Mouse (Mus musculus): Measurements from ENCODE around the gene Nr4a2. TPM values are rescaled to one million over a fixed set of nuclear protein-coding genes. Genes with fewer than 3 reads are reported as not detected.

The Nr4a2 gene
- total RNA-seq, 2 experiments from 2014 or later, result 1.3 to 1.8 TPM

- intact Hi-C loops (cut with DNase I), result loop anchor here (2.0 to 5.0 kb wide), 2 partner anchors 13 to 244 kb away; no protein-coding TSS in a partner anchor
- no peak for DNase-seq (ENCODE audit: low spot score)
Observed at GRCm38 (mm10) chr2:57113431-57113830, 10.4 kb downstream of the Nr4a2 start.

GRCm38 (mm10) chr2:57112949-57113348 lies 10.9 kb downstream of the Nr4a2 start:
- DNase-seq (ENCODE audit: low spot score), result no peak
- intact Hi-C loops (cut with DNase I), result loop anchor here (2.0 to 5.0 kb wide), 2 partner anchors 14 to 244 kb away; no protein-coding TSS in a partner anchor

DNA sequence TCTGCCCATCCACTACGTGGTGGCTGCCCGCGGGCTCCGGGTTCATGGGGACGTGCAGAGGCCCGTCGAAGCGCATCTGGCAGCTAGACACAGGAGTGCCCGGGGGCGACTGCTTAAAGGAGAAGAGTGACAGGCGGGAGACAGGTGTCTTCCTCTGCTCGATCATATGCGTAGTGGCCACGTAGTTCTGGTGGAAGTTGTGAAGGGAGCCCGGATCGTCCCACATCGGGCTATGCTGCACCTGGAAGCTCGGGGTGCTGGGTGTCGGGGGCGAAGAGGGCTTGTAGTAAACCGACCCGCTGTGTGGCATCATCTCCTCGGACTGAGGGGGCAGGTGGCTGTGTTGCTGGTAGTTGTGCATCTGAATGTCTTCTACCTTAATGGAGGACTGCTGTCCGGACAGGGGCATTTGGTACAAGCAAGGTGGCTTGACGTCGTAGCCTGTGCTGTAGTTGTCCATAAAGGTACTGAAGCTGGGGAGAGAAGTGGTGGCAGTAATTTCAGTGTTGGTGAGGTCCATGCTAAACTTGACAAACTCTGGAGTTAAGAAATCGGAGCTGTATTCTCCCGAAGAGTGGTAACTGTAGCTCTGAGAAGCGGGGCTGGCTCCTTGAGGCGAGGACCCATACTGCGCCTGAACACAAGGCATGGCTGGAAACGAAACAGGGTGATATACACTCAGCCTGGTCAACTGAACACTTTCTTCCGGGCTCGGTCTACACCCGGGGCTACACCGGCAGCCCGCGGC lies 11.8 kb downstream of the Nr4a2 start:
- intact Hi-C loops (cut with DNase I), result loop anchor here (2.0 to 5.0 kb wide), 2 partner anchors 15 to 245 kb away; no protein-coding TSS in a partner anchor
- no peak for DNase-seq (ENCODE audit: low spot score)

GRCm38 (mm10) chr2:57111011-57111790 lies 12.6 kb downstream of the Nr4a2 start:
- intact Hi-C loops (cut with DNase I), result loop anchor here (5.0 kb wide), 1 partner anchor 246 kb away; no protein-coding TSS in a partner anchor
- DNase-seq (ENCODE audit: low spot score), result no peak

- intact Hi-C loops (cut with DNase I), result loop anchor here (5.0 kb wide), 1 partner anchor 247 kb away; no protein-coding TSS in a partner anchor
- no peak for DNase-seq (ENCODE audit: low spot score)
Observed at GRCm38 (mm10) chr2:57110401-57110800, 13.4 kb downstream of the Nr4a2 start.

GRCm38 (mm10) chr2:57109926-57110325 lies 13.9 kb downstream of the Nr4a2 start:
- intact Hi-C loops (cut with DNase I), result loop anchor here (5.0 kb wide), 1 partner anchor 247 kb away; no protein-coding TSS in a partner anchor
- no peak for DNase-seq (ENCODE audit: low spot score)

DNA sequence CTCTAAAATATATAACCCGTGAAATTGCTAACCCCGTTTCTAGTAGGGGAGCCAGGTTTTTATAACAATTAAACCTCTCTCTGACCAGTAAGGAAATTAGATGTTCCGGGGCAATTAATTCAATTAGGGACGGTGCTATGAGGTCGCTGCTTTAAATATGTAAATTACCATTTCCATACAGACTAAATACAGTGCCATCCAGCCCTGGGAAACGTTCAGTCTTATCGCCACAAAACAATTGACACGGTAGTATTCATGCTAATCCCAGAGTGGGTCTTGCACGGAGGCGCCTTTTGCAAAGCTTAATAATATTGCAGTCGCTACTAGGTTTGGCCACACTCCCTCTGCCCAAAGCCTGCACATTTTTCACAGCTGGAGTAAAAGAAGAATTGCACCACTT lies 14.5 kb downstream of the Nr4a2 start:
- DNase-seq (ENCODE audit: low spot score), result no peak
- intact Hi-C loops (cut with DNase I), result no loop called here

- intact Hi-C loops (cut with DNase I), result no loop called here
- no peak for DNase-seq (ENCODE audit: low spot score)
Observed at GRCm38 (mm10) chr2:57108349-57108930, 15.4 kb downstream of the Nr4a2 start.

DNA sequence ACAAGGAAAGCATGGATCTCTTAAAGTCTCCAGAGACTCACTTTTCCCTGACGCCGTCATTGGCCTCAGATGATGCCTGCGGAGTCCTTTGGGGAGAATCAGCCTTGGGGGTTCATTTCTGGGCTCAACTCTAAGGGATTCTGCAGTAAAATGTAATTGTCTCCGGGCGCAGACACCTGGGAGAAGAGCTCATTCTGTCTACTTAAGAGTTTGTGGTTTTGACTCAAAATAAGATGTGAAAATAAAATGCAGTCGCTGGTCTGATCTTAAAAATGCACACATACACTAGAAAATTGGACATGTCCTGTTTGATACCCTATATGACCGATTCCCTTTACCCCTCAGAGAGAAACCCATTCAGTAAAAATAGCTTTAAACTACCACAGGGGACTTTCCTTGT lies 18.4 kb downstream of the Nr4a2 start:
- no peak for DNase-seq (ENCODE audit: low spot score)
- intact Hi-C loops (cut with DNase I), result no loop called here

DNA sequence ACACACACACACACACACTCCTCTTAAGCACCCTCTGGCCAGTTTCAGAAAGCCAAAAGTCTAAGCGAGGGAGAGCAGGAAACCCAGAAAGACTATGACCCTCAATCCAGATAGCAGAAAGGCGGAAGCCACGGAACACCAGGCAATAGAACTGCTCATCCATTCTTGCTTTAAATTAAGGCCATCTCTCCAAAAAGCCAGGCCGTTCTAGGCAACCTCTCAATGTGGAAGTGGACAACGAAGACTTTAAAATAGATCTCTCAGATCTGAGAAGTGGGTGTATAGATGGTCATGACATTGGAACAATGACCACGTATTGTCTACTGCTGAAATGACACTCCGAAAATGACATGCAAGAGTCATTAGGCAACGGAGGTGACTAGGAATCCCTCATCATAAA lies 19.1 kb downstream of the Nr4a2 start:
- intact Hi-C loops (cut with DNase I), result no loop called here
- no peak for DNase-seq (ENCODE audit: low spot score)

DNA sequence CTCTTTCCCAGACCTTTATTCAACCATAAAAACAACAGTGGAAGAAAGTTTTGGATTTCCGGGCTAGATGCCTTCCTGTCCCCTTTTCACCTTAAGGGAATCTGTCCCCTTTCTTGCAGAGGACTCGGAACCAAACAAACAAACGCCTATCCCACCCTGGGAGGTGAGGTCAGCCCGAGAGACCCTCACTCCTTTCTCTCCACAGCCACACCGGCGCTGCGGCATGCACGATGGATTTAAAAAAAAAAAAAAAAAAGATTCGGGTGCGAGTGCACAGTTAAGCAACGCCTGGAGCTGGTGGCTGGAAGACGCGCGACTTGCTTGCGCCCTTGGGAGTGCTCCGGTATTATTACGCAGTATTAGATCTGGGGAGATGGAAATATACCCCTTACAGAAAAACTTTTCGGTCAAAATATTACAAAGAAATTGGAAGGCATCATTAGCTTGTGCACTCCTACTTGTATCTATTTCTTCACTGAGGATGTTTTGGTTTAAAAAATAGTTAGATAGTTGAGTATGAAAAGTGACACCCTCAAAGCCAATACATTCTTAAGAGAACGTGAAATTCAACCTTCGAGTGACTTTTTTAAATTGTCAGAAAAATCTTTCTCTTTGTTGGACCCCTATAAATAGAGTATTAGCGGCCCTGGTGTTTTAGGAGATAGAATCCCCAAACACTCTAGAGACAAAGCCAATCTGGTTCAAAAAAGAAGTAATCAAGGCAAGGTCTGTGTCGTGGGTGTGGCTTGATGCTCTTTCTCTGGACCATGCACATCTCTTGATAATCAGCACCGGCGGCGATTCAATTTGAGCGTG lies 19.8 kb downstream of the Nr4a2 start:
- no peak for DNase-seq (ENCODE audit: low spot score)

DNA sequence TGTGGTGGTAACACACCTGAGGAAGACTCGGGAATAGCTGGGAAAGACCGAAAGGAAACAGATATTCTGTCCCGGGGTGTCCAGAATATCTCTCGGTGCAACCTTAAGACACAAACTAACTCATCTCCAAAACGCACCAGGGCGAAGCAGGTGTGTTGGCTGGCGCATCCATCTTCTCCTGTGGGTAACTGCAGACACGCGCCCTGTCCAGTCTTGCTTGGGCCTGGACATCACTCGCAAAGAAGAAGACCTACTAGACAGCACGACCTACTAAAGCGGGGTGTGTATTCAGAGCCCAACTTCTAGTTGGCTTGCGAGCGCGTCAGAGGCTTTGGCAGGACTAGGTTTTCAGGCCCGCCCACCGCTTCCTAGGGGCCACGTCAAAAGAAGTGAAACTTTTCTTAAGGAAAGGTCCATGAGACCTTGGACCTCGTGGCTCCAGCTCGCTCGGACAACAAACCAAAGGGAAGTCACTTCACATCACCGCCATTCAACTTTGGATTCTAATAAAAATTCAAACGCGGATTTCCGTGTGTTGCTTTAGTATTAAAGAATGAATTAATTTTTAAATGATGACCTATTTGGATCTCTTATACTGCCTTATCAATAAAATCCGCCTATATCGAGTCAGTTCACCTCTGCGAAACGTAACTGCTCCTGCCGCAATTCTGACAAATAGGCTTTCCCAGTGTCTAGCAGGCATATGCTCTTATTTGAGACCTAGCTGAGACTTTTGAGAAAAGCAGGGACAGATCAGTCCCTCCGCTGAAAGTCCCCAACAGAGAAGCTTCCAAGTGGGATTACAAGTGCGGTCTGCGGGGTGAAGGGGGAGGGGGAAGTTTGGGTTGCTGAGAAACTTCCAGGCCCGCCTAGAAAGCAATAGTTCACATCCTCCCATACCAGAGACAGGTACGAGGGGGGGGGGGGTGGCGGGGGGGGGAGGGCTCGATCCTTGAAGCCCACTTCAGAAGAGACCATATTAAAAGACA lies 20.7 kb downstream of the Nr4a2 start:
- intact Hi-C loops (cut with DNase I), result no loop called here
- no peak for DNase-seq (ENCODE audit: low spot score)

More for the DNA sequence above, 19.8 kb downstream of the Nr4a2 start:
- intact Hi-C loops (cut with DNase I), result no loop called here

DNA sequence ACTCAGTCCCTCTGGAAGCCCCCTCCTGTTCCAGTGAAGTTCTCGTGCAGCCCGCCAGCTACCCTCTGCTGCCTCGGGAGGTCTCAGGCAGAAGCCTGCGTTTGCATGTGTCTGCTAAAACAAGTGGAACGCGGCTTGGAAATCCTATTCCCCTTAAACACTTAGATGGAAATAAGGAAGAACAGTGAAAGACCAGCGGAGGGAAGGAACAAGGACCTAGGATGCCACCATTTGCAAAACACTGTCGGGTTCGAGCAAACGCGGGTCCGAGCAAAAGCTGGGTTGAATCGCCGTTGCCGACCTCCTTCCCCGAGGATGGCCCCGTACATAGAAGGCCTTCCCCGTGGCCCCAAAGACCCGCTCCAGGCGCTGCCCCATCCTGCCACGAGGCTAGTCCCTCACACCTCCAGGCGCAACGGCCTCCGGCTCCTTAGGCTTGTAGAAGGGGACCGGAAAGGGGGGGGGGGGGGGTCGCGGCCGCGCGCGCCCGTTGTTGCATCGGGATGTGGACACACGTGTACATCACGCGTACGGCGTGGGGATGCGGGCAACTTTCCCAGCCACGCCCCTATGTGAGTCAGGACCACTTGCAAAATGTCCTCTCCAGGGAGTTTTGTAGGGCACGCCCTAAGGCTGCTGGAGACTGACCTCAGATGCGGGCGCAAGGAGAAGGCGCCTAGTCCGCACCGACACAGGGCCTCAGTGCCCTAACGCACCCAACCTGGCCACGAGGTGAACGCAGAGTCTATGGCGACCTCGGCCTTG lies 21.5 kb downstream of the Nr4a2 start:
- DNase-seq (ENCODE audit: low spot score), result no peak
- intact Hi-C loops (cut with DNase I), result no loop called here

DNA sequence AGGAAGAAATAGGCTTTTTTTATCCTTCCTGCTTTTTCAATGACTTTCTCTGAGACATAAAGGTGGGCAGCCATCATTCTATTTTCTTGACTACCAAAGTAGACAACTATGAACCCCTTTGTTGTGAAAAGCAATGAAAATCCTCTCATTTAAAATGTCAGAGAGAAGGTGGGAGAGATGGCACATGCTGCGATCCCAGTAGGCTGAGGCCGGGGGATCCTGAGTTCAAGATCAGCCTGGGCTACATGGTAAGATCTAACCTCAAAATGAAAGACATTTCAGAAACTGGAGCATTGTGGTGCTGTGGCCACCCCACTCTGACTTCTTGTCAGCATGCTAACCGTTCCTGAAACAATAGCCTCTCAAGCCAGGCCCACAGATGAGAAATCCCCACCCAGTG lies 23.6 kb downstream of the Nr4a2 start:
- no peak for DNase-seq (ENCODE audit: low spot score)
- intact Hi-C loops (cut with DNase I), result no loop called here

- intact Hi-C loops (cut with DNase I), result no loop called here
Observed at GRCm38 (mm10) chr2:57072452-57072851, 51.4 kb downstream of the Nr4a2 start.

DNA sequence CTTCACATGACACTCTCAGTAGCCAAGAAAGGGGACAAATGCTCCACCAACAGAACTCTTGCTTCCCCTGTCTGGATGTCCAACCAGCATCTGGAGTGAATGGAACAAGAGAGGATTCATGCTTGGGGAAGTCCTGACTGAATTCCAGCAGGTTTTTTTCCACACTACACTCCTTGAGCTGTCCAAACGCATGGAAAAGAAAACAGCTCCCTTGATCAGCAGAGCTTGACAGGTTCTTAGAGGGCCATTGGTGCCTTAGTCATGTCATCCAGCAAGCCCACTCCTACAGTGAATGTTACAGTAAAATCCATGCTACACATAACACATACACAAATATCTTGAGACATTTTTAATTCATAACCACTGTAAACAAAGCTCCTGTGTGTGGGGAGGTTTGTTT lies 60.3 kb downstream of the Nr4a2 start:
- intact Hi-C loops (cut with DNase I), result no loop called here
- DNase-seq (ENCODE audit: low spot score), result no peak

More at GRCm38 (mm10) chr2:57072452-57072851, 51.4 kb downstream of the Nr4a2 start:
- DNase-seq (ENCODE audit: low spot score), result no peak
